Comparison of ENCODE assay signal across 7 mouse cellular contexts in genomic region chr10:86021408-86021748, GRCm38 (mm10). TPM values are rescaled to one million over a fixed set of nuclear protein-coding genes. Genes with fewer than 3 reads are reported as not detected.
A peak's percentile ranks its signal among the peaks of the same experiment; 100 is the strongest.
DNase-seq lines count a peak whose midpoint lies in the region; ATAC-seq and TF ChIP-seq lines count a peak whose summit lies in the region.

No protein-coding gene starts in this region.

- no peaks in the 10 kb centered on the region for H3K36me3 ChIP-seq in testis, adult 2 months (ENCODE audit: control insufficient read depth, insufficient read depth, low read length)
- H3K36me3 ChIP-seq in forebrain, embryonic 13.5 days (ENCODE audit: poor library complexity, severe bottlenecking), result no peaks in the 10 kb centered on the region
- peaks cover 12% of the 10 kb centered on the region for H3K36me3 ChIP-seq in liver, embryonic 14.5 days (replicated peaks; ENCODE audit: control insufficient read depth, insufficient read depth, low read depth)

- H3K27ac ChIP-seq in testis, adult 2 months (ENCODE audit: control insufficient read depth, insufficient read depth, low read depth, low read length), result peak overlapping the region; percentile 23; the same call in 1 of the 2 replicates
- H3K27ac ChIP-seq in forebrain, embryonic 13.5 days, result no peak overlapping the region
- 0 out of 2 replicates have a peak overlapping the region, but pooled peaks have one; percentile 12 for H3K27ac ChIP-seq in liver, embryonic 14.5 days

- H3K27me3 ChIP-seq in testis, adult 2 months (ENCODE audit: control insufficient read depth, insufficient read depth, low read length), result no peaks in the 10 kb centered on the region
- no peaks in the 10 kb centered on the region for H3K27me3 ChIP-seq in forebrain, embryonic 13.5 days
- no peaks in the 10 kb centered on the region for H3K27me3 ChIP-seq in liver, embryonic 14.5 days (ENCODE audit: control insufficient read depth, insufficient read depth, low read length)

- H3K4me3 ChIP-seq in testis, adult 2 months (ENCODE audit: control insufficient read depth, low read depth, low read length), result peak overlapping the region; percentile 93
- peak overlapping the region; percentile 76 for H3K4me3 ChIP-seq in forebrain, embryonic 13.5 days
- H3K4me3 ChIP-seq in liver, embryonic 14.5 days (ENCODE audit: insufficient read depth in 1 of 2, low read depth in 2 of 2, low read length in 2 of 2), result peak overlapping the region; percentile 47 to 74

- no peak for TF ChIP-seq POLR2A in testis, adult 2 months (IDR thresholded peaks at IDR 0.05; ENCODE audit: control insufficient read depth, low read depth, low read length)

- H3K9me3 ChIP-seq in forebrain, embryonic 13.5 days (replicated peaks), result no peaks in the 10 kb centered on the region
- no peaks in the 10 kb centered on the region for H3K9me3 ChIP-seq in liver, embryonic 14.5 days (ENCODE audit: control insufficient read depth, low read length)

- no peak for TF ChIP-seq EP300 in liver, embryonic 14.5 days (IDR thresholded peaks at IDR 0.05; ENCODE audit: low read depth)

- no peak for DNase-seq in testis, postnatal 14 days (ENCODE audit: low spot score)
- no peak for DNase-seq in liver, embryonic 14.5 days (ENCODE audit: low read depth in 3 of 3, low spot score in 3 of 3)
- no peak for DNase-seq in retina, postnatal 1 day
- DNase-seq in natural killer cell, adult 2 months (ENCODE audit: low spot score in 2 of 2), result no peak
- no peak for DNase-seq in ovary, postnatal 36 days (ENCODE audit: low spot score)

- H3K4me1 ChIP-seq in testis, adult 2 months (ENCODE audit: control insufficient read depth, insufficient read depth, low read length), result peaks cover 2% of the 10 kb centered on the region; the same call in 1 of the 2 replicates
- H3K4me1 ChIP-seq in forebrain, embryonic 13.5 days, result peaks cover 6% of the 10 kb centered on the region; the same call in 1 of the 2 replicates
- H3K4me1 ChIP-seq in liver, embryonic 14.5 days (replicated peaks; ENCODE audit: control insufficient read depth in 2 of 2, insufficient read depth in 2 of 2, low read length in 1 of 2), result peaks cover 15 to 23% of the 10 kb centered on the region in 2 experiments

- TF ChIP-seq CTCF in testis, adult 2 months (IDR thresholded peaks at IDR 0.05; ENCODE audit: control insufficient read depth, insufficient read depth, insufficient replicate concordance, low read depth, low read length), result no peak
- TF ChIP-seq CTCF in liver, embryonic 14.5 days (IDR thresholded peaks at IDR 0.05; ENCODE audit: low read depth), result no peak

- H3K4me2 ChIP-seq in forebrain, embryonic 13.5 days, result peak overlapping the region; percentile 71
- H3K4me2 ChIP-seq in liver, embryonic 14.5 days (ENCODE audit: low read depth), result peak overlapping the region; percentile 61

- 0% methylated on average over 3 of the region's 3 CpGs for WGBS in forebrain, embryonic 13.5 days
- 3% methylated on average over 3 of the region's 3 CpGs for WGBS in liver, embryonic 14.5 days (ENCODE audit: insufficient replicate concordance)

- ATAC-seq in forebrain, embryonic 13.5 days, result no peak
- ATAC-seq in liver, embryonic 14.5 days (ENCODE audit: insufficient read depth), result 0 out of 2 replicates have a peak, but pooled peaks have one; percentile 5

- H3K9ac ChIP-seq in forebrain, embryonic 13.5 days, result peak overlapping the region; percentile 82; the same call in 1 of the 2 replicates
- peak overlapping the region; percentile 59 for H3K9ac ChIP-seq in liver, embryonic 14.5 days (replicated peaks)

RNA-seq across cellular contexts. Expression of gene Fbxo7, which starts 0.4 kb away (rescaled TPM):
- 32.4 and 36.8 TPM in 2 replicates for polyA plus RNA-seq in testis, adult 2 months (2012; rRNA removed)
- polyA plus RNA-seq in forebrain, embryonic 13.5 days (2015; fragmentation: Nextera tagmentation; extraction: Ambion mirVana), result 13.3 and 14.8 TPM in 2 replicates
- 38.1 and 42.1 TPM in 2 replicates for polyA plus RNA-seq in liver, embryonic 14.5 days (2012; rRNA removed)
- 67.2 and 74.0 TPM in 2 replicates for polyA plus RNA-seq in liver, embryonic 14.5 days (2014; fragmentation: Nextera tagmentation; extraction: Ambion mirVana)

RNA-seq across cellular contexts. Expression of gene Bpifc, which starts 9.7 kb away (rescaled TPM):
- polyA plus RNA-seq in testis, adult 2 months (2012; rRNA removed), result 0.13 and 0.38 TPM in 2 replicates
- polyA plus RNA-seq in forebrain, embryonic 13.5 days (2015; fragmentation: Nextera tagmentation; extraction: Ambion mirVana), result not detected in 2 replicates
- polyA plus RNA-seq in liver, embryonic 14.5 days (2012; rRNA removed), result 0.01 and 0.02 TPM in 2 replicates
- not detected in 2 replicates for polyA plus RNA-seq in liver, embryonic 14.5 days (2014; fragmentation: Nextera tagmentation; extraction: Ambion mirVana)
